Mouse (Mus musculus) megakaryocyte progenitor cell, adult 5-6 weeks (primary cell): ENCODE results near the gene Phlpp2. TPM values are rescaled to one million over a fixed set of nuclear protein-coding genes. Genes with fewer than 3 reads are reported as not detected.

ENCODE experiments used
- ATAC-seq: replicated peaks from 2 replicates; pipeline ENCODE4 v1.8.0; 2016; ENCODE audit warnings: mild to moderate bottlenecking, moderate TSS enrichment, inconsistent platforms; ENCODE audit not compliant: poor library complexity
- total RNA-seq, 2 experiments: library from RNA; stranded (forward) in 1 of 2; stranded (reverse) in 1 of 2; fragments of 157-497, 149-512 nt in 1 of 2; fragments of 200-1000 nt in 1 of 2; gene quantifications; 2 replicates each; pipeline versions ENCODE4 v1.2.3 to v1.2.4; 2015 to 2017

The Phlpp2 gene
- total RNA-seq, 2 experiments from 2014 or later, result 8.0 to 8.7 TPM

GRCm38 (mm10) chr8:109895355-109895754, 27.0 kb downstream of the Phlpp2 start:
- no peak for ATAC-seq

- 0 out of 2 replicates have a peak, but pooled peaks have one; percentile 28 for ATAC-seq
These were observed 34.0 kb downstream of the Phlpp2 start for GRCm38 (mm10) chr8:109902379-109902778.

DNA sequence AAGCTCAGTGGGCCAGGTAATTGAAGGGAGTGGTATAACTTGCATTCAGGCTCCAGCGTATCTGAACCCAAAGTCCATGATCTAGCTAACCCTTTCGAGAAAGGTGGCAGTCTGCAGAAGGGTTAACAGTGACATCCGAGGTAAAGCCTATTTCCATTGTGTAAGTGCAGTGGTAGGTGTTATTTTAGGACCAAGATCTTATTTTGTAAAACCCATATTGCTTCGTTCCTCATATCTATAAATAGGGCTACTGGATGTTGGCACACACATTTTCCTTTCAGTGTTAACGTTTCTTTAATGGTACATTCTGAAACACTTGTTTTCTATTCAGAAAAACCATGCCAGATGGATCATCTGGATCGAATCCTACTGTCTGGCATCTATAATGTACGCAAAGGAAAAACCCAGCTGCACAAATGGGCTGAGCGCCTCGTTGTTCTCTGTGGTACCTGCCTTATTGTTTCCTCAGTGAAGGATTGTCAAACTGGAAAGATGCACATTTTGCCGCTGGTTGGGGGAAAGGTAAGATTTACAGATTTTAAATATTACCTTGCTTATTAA, 35.6 kb downstream of the Phlpp2 start:
- ATAC-seq, result peak; percentile 83

DNA sequence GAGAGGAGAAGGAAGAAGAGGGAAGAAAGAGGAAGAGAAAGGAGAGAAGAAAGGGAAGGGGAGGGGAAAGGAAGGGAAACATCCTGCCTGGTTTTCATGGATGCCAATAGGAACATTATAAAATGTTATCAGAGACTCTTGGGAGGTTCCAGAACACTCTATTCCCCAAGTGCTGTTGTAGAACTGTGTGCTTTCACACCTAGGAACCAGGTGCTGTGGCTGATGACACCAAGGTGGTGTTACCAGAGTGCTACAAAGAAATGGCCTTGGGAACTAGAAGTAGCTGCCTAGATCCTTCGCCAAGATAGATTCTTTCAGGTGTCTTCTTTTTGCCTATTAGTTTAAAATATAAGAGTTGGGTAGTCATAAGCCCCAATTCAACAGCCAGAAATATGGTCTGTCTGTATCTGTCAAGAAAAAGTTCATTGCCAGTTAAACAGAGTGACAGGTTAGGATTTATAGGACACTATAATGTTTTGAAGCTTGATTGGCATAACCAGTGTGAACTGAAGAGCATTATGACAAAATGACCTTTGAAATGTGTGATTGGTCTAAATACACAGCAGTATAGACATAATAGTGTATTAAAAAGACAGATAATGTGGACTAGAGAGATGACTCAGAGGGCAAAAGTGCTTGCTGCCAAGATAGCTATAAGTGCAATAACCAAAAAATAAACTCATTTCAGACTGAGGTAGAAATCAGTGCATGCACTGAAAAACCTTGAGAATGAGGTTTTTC, 36.8 kb downstream of the Phlpp2 start:
- 0 out of 2 replicates have a peak, but pooled peaks have one; percentile 10 for ATAC-seq

DNA sequence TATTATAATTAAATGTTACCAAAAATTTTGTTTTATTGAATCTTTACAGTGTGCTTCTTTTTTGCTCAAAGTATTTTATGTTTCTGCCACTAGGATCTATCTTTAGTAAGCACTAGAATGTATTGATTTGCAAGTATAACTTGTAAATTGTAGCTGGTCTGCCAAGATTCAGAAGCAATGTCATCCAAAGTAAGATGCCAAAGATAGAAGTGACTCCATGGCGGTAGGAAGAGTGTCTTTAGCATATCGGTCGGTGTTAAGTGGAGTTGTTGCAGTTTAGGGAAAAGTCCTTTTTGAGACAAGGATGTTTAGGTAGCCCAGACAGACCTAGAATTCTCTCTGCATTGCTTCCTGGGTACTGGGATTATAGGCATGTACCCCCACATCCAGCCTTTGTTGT, 38.6 kb downstream of the Phlpp2 start:
- ATAC-seq, result no peak

DNA sequence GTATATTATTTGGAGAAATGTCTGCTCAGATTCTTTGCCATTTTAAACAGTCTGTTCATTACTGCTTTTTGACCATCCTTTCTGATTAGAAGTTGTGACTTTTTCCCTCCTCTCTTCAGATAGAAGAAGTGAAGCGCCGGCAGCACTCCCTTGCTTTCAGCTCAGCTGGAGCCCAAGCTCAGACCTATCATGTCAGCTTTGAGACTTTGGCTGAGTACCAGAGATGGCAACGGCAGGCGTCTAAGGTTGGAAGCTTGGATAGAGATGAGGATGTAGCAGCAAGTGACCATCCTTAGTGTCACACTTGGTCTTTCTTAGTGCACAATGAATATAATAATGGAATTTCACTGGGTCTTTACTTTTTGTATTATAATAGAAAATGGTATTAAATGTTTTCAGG, 39.0 kb downstream of the Phlpp2 start:
- ATAC-seq, result no peak

DNA sequence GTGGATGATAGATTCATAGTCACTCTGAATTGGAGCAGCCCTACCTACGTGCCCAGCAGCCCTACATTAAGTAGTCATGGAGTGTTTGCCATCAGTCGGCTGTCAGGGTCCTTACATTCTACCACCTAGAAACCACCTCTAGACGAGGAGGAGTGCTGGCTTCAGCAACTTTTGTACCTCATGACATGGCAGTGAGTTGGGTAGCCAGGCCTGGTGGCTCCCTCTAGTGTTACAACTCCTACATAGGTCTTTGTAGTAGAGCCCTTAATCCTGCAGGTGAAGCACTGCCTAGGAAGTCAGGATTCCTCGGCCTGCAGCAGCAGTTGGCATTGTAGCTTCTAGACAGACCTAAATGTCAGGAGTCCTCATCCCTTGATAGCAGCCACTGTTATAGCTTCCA, 48.9 kb downstream of the Phlpp2 start:
- ATAC-seq, result peak; percentile 98

GRCm38 (mm10) chr8:109920406-109921390, 52.4 kb downstream of the Phlpp2 start:
- ATAC-seq, result no peak

DNA sequence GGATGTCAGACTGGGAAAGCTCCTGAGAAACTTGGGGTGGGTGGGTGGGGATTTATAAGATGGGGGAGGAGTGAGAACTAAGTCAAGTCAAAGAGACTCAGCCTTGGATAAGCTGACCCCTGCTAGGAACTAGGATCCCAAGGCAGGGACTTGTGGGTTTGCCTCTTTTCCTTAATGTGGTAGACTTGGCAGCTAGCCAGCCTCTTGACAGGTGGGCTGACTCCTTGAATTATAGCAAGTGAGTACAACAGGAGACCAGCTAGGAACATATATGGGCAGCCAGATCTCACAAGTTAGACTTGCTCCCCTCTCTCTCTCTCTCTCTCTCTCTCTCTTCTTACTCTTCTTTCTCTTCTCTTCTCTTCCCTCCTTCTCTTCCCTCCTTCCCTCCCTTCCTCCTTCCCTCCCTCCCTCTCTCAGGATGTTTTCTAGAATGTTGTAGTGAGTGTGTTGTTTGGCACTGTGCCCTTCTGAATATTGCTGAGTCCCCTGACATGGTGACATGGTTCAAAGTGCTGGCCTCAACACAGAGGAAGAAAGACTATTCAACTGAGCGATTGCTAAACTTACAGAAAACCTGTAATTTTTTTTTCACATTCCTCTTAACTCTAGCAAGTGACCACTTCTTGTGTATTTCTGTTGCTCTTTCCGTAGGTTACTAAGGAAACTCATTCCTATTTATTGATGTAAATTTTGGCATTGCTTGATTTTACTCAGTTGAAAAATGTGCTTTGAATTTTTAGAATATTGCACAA, 73.4 kb downstream of the Phlpp2 start:
- no peak for ATAC-seq

GRCm38 (mm10) chr8:109945153-109945632, 76.9 kb downstream of the Phlpp2 start:
- no peak for ATAC-seq

DNA sequence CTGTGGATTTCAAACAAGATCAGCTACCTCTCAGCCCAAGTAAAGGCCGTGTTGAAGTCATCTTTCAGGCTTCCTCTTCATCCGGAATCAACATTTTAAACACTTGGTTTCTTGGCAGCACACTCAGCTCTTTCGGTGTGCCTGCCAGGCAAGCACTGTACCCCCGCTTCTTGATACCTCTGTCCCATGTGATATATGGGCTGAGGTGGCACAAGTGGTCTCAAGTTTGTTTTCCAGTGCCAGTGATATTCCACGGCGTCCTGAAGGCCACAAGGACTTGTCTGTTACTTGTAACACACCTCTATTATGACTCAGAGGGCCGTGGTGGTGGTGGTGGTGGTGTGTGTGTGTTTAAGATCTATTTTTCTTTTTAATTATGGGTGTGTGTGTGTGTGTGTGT, 77.4 kb downstream of the Phlpp2 start:
- ATAC-seq, result no peak

DNA sequence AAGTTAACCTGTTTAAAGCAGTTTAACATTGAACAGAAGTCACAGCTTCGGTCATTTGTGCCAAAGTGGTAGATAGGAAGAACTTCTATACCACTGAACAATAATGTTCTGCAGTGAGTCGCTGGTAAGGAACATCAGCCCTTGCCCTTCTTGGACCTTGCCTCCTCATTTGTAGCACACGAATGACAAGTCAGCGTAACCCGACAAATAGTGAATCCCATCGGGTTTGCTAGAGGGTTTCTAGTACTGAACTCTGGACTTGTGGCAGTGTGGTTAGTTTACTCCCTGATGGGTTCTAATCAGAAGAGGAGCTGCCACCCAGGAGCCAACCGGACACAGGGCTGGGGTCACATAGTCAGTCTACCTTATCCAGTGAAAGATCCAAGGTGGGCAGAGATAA, 77.9 kb downstream of the Phlpp2 start:
- no peak for ATAC-seq

- peak; percentile 86 for ATAC-seq
These were observed 79.3 kb downstream of the Phlpp2 start for GRCm38 (mm10) chr8:109947447-109948284.

GRCm38 (mm10) chr8:109948285-109948564, 79.9 kb downstream of the Phlpp2 start:
- no peak for ATAC-seq

- no peak for ATAC-seq
These were observed 83.8 kb downstream of the Phlpp2 start for GRCm38 (mm10) chr8:109952171-109952570.

DNA sequence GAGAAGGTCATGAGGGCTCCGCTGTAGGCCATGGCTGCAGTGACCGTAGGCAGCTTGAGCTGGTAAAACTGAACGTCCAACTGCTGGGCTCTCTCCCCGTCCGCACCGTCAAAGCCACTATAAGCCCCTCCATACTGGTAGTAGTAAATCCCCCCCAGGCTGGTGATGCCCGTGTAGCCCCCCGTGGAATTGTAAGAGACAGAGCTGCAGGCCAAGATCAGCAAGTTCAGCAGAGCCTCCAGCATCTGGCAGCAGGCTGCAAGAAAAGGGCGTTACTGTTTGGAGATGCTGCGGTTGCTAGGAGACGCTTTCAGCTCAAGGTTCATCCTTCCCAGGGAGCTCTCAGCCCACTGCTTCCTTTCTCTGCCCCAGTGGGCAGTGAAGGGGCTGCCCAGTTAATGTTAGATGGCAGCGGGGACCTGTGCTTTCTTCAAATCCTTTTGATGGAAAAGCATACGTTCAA, 86.2 kb downstream of the Phlpp2 start:
- ATAC-seq, result no peak

DNA sequence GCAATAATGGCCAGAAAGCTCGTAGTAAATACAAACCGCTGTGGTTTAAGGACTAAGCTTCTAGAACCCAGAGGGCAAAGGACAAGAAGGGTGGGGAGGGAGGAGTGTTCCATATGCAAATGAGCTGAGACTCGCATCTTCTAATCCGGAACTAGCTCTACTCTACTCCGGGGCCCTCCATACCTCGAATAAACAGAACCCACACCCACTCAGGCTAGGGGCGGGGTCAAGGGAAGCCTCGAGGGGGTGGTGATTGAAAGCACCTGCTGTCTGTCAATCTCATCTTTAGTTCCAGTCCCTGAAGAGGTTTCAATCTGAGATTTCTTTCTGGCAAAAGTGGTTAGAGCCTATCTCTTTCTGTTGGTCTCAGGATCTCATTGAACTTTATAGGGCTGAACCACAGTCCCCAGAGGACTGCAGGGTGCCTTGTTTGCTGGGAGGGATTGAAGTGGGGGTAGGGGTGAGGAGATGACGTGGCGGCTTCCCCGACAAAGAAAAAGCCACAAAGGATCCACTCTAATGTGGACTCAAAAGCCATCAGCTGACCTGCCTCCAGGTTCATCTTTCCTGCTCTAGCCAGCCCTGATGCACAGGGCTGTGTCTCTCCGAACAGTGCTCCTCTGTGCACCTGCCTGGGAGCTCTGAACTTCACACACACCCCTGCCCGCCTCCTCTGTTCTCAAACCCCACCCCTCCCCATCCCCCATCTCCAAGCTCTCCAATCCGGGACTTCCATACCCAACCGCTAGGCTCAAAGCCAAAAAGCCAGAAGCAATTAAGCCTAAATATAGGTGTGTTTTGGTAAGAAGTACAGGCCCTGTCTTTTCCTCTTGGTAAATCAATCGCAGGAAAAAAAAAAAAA, 89.1 kb downstream of the Phlpp2 start:
- peak; percentile 49 for ATAC-seq

GRCm38 (mm10) chr8:109958036-109958655, 89.8 kb downstream of the Phlpp2 start:
- ATAC-seq, result no peak
